Mouse (Mus musculus): ENCODE measurements around the gene Fam162b. TPM values are rescaled to one million over a fixed set of nuclear protein-coding genes. Genes with fewer than 3 reads are reported as not detected.

The Fam162b gene
- total and polyA plus RNA-seq, 2 experiments from 2014 or later = 1.9 to 2.0 TPM

DNA sequence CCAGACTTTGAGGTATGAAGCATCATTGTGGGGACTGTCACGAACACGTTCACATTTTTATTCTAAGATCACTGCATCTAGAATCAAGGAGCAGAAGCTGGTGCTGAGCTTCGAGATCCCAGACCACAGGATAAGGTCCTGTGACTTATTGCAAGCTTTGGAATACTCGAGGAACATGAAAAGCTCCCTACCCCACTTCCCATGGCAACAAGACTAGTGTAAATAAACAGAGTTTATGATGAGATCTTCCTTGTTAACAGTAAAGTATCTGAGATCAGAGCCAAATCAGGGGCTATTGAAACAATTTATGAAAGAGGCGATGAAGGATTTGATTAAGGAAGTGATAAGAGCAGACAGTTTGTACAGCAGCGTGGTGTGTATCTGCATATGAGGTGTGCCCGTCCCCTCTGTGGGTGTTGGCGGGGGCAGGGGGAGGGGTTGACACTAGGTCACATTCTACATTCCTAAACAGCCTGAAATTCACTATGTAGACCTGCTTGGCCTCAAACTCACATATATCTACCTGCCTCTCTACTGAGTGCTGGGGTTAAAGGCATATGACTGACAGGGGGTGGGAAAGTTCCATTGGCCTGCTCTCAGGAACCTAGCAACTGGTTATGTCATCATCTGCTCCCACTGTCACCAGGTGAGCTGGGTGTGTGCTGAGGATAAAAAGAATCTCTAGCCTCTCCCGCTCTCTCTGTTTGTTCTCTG lies 21.8 kb upstream of the Fam162b start:
- no peak for TF ChIP-seq CTCF (IDR thresholded peaks at IDR 0.05; ENCODE audit: low read depth)
- H3K4me1 ChIP-seq (ENCODE audit: insufficient read depth) = no peaks in the 10 kb centered on the region
- DNase-seq = no peak
- no peaks in the 10 kb centered on the region for H3K36me3 ChIP-seq (ENCODE audit: insufficient read depth)
- ATAC-seq = no peak
- no peaks in the 10 kb centered on the region for H3K9me3 ChIP-seq (ENCODE audit: low read length)
- no peaks in the 10 kb centered on the region for H3K27me3 ChIP-seq (ENCODE audit: insufficient read depth, low read length)
- 81% methylated on average over 9 of the region's 9 CpGs for WGBS
- no peak overlapping the region for H3K4me3 ChIP-seq (ENCODE audit: low read depth, low read length)
- no peak overlapping the region for H3K9ac ChIP-seq
- H3K27ac ChIP-seq (ENCODE audit: low read depth, low read length) = no peak overlapping the region
- H3K4me2 ChIP-seq (ENCODE audit: low read depth) = no peak overlapping the region

DNA sequence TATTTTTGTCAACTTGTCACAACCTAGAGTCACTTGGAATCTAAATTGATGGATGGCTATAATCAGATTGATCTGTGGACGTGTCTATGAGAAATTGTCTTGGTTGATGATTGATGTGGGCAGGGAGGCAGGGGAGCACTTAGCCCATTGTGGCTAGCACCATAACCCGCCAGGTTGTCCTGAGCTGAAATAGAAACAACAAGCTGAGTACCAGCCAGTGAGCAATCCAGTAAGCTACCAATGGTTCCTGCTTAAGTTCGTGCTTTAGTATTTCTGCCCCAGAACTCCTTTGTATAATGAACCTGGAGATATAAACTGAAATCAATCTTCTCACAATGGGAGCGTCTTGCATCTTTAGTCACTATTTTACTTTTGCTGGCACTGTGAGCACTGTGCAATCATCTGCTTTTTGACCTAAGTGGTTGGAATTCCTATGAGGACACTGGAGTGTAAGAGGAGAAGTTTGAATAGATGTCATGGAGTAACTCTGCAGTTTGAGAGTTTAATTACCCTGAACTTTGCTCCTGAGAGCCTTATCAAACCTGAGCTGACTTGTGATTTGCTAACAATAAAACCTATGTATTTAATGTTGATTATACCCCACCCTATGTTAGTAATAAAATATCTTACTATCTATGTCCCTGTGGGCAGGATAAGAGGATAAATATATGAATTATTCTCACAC lies 19.6 kb upstream of the Fam162b start:
- Histone ChIP-seq H3K4me3 (ENCODE audit: low read depth, low read length) (no peak overlapping the region), H3K36me3 (ENCODE audit: insufficient read depth) (no peaks in the 10 kb centered on the region), H3K4me2 (ENCODE audit: low read depth) (no peak overlapping the region), H3K4me1 (ENCODE audit: insufficient read depth) (no peaks in the 10 kb centered on the region), H3K9ac (no peak overlapping the region), H3K9me3 (ENCODE audit: low read length) (no peaks in the 10 kb centered on the region), H3K27me3 (ENCODE audit: insufficient read depth, low read length) (no peaks in the 10 kb centered on the region), H3K27ac (ENCODE audit: low read depth, low read length) (no peak overlapping the region)
- WGBS = 85% methylated on average over 4 of the region's 4 CpGs
- DNase-seq = no peak
- ATAC-seq = no peak
- TF ChIP-seq CTCF (IDR thresholded peaks at IDR 0.05; ENCODE audit: low read depth) = no peak

DNA sequence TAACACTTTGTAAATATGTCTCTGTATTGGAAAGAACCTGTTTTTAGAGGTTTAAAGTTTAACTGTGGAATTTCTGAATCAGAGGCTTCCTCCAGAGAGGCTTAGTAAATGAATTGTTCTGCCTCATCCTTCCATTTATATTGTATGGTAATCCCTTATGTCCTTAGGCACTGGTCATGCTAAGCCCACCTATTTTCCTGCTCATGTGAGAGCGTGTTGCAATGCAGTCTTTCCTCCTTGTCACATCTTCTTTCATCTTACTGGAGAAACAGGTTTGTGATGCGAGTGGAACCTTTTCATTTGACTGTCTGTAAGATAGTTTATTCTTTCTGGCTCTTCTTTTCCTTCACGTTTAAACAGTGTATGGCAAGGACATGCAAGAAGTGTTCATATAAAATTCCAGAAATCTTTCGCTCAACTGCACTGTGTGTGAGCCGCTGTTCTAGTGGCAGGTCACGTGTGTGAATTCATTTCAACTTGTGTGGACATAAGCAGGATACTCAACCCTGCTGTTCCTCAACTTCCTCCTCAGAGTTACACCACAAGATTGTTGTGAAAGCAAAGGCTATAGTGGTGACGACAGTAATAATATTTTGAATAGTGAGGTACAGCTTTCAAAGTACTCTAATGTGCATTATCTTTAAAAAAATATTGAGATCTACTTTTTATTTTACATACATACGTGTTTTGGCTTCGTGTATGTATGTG lies 6.8 kb upstream of the Fam162b start:
- Histone ChIP-seq H3K27ac (ENCODE audit: low read depth, low read length) (no peak overlapping the region), H3K9ac (no peak overlapping the region), H3K4me1 (ENCODE audit: insufficient read depth) (no peaks in the 10 kb centered on the region), H3K9me3 (ENCODE audit: low read length) (no peaks in the 10 kb centered on the region), H3K4me3 (ENCODE audit: low read depth, low read length) (no peak overlapping the region), H3K36me3 (ENCODE audit: insufficient read depth) (no peaks in the 10 kb centered on the region), H3K4me2 (ENCODE audit: low read depth) (no peak overlapping the region), H3K27me3 (ENCODE audit: insufficient read depth, low read length) (no peaks in the 10 kb centered on the region)
- TF ChIP-seq CTCF (IDR thresholded peaks at IDR 0.05; ENCODE audit: low read depth) = no peak
- no peak for DNase-seq
- 86% methylated on average over 9 of the region's 9 CpGs for WGBS
- no peak for ATAC-seq

DNA sequence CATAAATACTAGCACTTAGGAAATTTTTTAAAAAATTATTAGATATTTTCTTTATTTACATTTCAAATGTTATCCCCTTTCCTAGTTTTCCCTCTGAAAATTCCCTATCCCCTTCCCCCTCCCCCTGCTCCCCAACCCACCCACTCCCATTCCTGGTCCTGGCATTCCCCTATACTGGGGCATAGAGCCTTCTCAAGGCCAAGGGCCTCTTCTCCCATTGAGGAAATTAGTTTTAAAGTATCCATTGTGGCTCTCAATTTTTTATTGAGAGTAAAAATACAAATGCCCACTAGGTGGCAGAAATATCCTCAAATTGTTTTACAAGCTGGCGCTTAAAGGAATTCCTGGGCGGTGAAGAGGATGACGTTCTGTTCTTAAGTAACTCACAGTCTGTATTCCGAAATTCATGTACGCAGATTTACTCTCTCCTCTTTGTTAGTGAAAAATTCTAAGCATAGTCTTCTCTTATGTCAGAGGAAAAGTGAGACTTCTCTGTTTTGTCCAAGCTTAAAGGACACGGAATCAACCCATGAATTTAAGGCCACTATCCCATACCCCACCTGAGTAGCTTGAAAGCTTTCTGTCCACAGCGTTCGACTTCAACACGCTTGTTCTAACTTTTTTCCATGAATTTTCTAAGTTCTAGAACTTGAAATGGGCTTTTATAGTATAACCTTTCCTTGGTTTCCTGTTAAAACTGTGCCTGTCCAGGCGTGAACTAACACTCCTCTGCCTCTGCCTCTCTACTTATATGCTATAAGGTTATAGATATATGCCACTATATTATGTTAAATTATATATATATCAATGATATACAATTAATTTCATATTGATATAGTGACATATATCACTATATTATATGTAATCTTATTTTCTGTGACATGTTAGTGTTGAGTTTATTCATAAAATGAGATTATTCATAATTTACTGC lies 4.9 kb upstream of the Fam162b start:
- no peak overlapping the region for H3K9ac ChIP-seq
- 42% methylated on average over 10 of the region's 10 CpGs for WGBS
- H3K4me1 ChIP-seq (ENCODE audit: insufficient read depth) = no peaks in the 10 kb centered on the region
- no peaks in the 10 kb centered on the region for H3K27me3 ChIP-seq (ENCODE audit: insufficient read depth, low read length)
- DNase-seq (peak; percentile 77), ATAC-seq (peak; percentile 82)
- H3K9me3 ChIP-seq (ENCODE audit: low read length) = no peaks in the 10 kb centered on the region
- H3K27ac ChIP-seq (ENCODE audit: low read depth, low read length) = no peak overlapping the region
- TF ChIP-seq CTCF (IDR thresholded peaks at IDR 0.05; ENCODE audit: low read depth) = peak; percentile 61
- no peak overlapping the region for H3K4me3 ChIP-seq (ENCODE audit: low read depth, low read length)
- no peaks in the 10 kb centered on the region for H3K36me3 ChIP-seq (ENCODE audit: insufficient read depth)
- no peak overlapping the region for H3K4me2 ChIP-seq (ENCODE audit: low read depth)

DNA sequence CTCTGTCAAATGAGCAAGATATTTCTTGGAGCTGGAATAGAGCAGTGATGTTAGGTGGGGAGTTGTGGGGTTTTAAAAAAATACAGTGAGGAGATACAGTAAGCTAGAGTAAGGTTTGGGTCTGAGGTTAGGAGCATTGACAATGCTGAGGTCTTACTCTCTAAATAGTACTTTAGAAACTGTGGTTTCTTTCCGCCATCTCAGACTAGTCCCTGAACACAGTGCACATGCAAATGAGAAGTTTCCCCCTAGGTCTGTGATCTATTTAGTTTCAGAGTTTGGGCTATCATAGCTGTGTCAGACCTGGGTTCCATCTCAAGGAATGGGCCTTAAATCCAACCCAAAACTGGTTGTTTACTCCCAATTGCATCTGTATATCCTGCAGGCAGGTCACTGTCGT lies 1.3 kb upstream of the Fam162b start:
- no peak for DNase-seq

DNA sequence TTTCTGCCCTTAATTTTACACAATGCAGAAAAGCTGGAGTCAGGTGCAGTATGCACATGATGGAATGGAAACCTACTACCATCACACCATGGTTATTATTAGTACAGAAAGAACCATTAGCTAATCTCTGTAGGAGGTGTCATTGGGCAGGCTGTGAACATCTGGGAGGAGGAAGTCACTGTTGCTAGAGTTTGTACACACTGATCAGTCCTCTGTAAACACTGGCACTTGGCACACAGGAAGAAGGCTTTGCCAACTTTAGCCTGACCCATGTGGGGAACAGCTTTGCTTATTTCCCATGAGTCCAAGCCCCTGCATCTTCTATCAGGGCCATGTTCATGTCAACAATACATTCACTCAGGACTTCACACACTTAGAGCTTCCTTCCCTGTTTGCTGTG lies 5.4 kb downstream of the Fam162b start:
- no peak for TF ChIP-seq CTCF (IDR thresholded peaks at IDR 0.05; ENCODE audit: low read depth)
- no peaks in the 10 kb centered on the region for H3K36me3 ChIP-seq (ENCODE audit: insufficient read depth)
- no peak overlapping the region for H3K9ac ChIP-seq
- no peak overlapping the region for H3K27ac ChIP-seq (ENCODE audit: low read depth, low read length)
- H3K4me2 ChIP-seq (ENCODE audit: low read depth) = no peak overlapping the region
- no peak overlapping the region for H3K4me3 ChIP-seq (ENCODE audit: low read depth, low read length)
- H3K9me3 ChIP-seq (ENCODE audit: low read length) = no peaks in the 10 kb centered on the region
- H3K27me3 ChIP-seq (ENCODE audit: insufficient read depth, low read length) = peaks cover 4% of the 10 kb centered on the region; the same call in 1 of the 2 replicates
- DNase-seq (no peak), ATAC-seq (no peak)
- no peaks in the 10 kb centered on the region for H3K4me1 ChIP-seq (ENCODE audit: insufficient read depth)

More for the DNA sequence above, 1.3 kb upstream of the Fam162b start:
- Histone ChIP-seq H3K36me3 (ENCODE audit: insufficient read depth) (no peaks in the 10 kb centered on the region), H3K27ac (ENCODE audit: low read depth, low read length) (no peak overlapping the region), H3K4me3 (ENCODE audit: low read depth, low read length) (no peak overlapping the region), H3K4me2 (ENCODE audit: low read depth) (no peak overlapping the region), H3K9ac (no peak overlapping the region), H3K27me3 (ENCODE audit: insufficient read depth, low read length) (peaks cover 5% of the 10 kb centered on the region; the same call in 1 of the 2 replicates), H3K9me3 (ENCODE audit: low read length) (no peaks in the 10 kb centered on the region), H3K4me1 (ENCODE audit: insufficient read depth) (no peaks in the 10 kb centered on the region)
- WGBS = 91% methylated on average over 2 of the region's 2 CpGs
- ATAC-seq = no peak
- no peak for TF ChIP-seq CTCF (IDR thresholded peaks at IDR 0.05; ENCODE audit: low read depth)

Measured in forebrain, postnatal 0 days (tissue).